Mouse (Mus musculus): ENCODE measurements at regions not wholly inside any gene's neighbourhood (a gene's known extent, or its start where the extent isn't known, plus 50 kb on each side); places are given as distances from the start of the nearest gene placed in this dataset.
A peak's percentile ranks its signal among the peaks of the same experiment; 100 is the strongest.
"Not testable (repeated sequence)": the region's sequence is repeated elsewhere in the genome, so short reads cannot be mapped to it uniquely, and the experiment has no call there.

- not testable (repeated sequence) for H3K4me1 ChIP-seq; H3K36me3 ChIP-seq; H3K4me3 ChIP-seq (replicated peaks); H3K9ac ChIP-seq; ATAC-seq (ENCODE audit: insufficient number of reproducible peaks, low FRiP score, low TSS enrichment, low read depth); H3K4me2 ChIP-seq (replicated peaks); H3K27ac ChIP-seq (replicated peaks); H3K9me3 ChIP-seq (replicated peaks); H3K27me3 ChIP-seq
- WGBS: 76% methylated on average over 4 of the region's 4 CpGs
Measured at GRCm38 (mm10) chr1:194373511-194373910, 244.5 kb upstream of the Plxna2 start.

- no peak for ATAC-seq (ENCODE audit: insufficient number of reproducible peaks, low FRiP score, low TSS enrichment, low read depth)
- Histone ChIP-seq H3K9ac (no peak overlapping the region), H3K4me1 (no peaks in the 10 kb centered on the region), H3K9me3 (replicated peaks) (no peaks in the 10 kb centered on the region), H3K4me3 (replicated peaks) (no peak overlapping the region), H3K27me3 (no peaks in the 10 kb centered on the region), H3K27ac (replicated peaks) (no peak overlapping the region), H3K36me3 (no peaks in the 10 kb centered on the region), H3K4me2 (replicated peaks) (no peak overlapping the region)
- WGBS: 79% methylated on average over 5 of the region's 5 CpGs
Measured at GRCm38 (mm10) chr1:194363917-194364316, 254.1 kb upstream of the Plxna2 start.

GRCm38 (mm10) chr1:194363129-194363768 is 254.8 kb upstream of the Plxna2 start:
- 29% methylated on average over 1 of the region's 1 CpGs for WGBS
- no peak for ATAC-seq (ENCODE audit: insufficient number of reproducible peaks, low FRiP score, low TSS enrichment, low read depth)
- Histone ChIP-seq H3K9ac (no peak overlapping the region), H3K4me2 (replicated peaks) (no peak overlapping the region), H3K27ac (replicated peaks) (no peak overlapping the region), H3K36me3 (no peaks in the 10 kb centered on the region), H3K9me3 (replicated peaks) (no peaks in the 10 kb centered on the region), H3K27me3 (no peaks in the 10 kb centered on the region), H3K4me3 (replicated peaks) (no peak overlapping the region), H3K4me1 (no peaks in the 10 kb centered on the region)

GRCm38 (mm10) chr1:194362298-194362697 is 255.7 kb upstream of the Plxna2 start:
- Histone ChIP-seq H3K4me1 (no peaks in the 10 kb centered on the region), H3K36me3 (no peaks in the 10 kb centered on the region), H3K9ac (no peak overlapping the region), H3K27me3 (no peaks in the 10 kb centered on the region), H3K27ac (replicated peaks) (no peak overlapping the region), H3K4me3 (replicated peaks) (no peak overlapping the region), H3K4me2 (replicated peaks) (no peak overlapping the region), H3K9me3 (replicated peaks) (no peaks in the 10 kb centered on the region)
- ATAC-seq (ENCODE audit: insufficient number of reproducible peaks, low FRiP score, low TSS enrichment, low read depth): no peak

GRCm38 (mm10) chr1:194361316-194361715 is 256.7 kb upstream of the Plxna2 start:
- Histone ChIP-seq H3K4me2 (replicated peaks) (no peak overlapping the region), H3K9me3 (replicated peaks) (no peaks in the 10 kb centered on the region), H3K27ac (replicated peaks) (no peak overlapping the region), H3K27me3 (no peaks in the 10 kb centered on the region), H3K4me3 (replicated peaks) (no peak overlapping the region), H3K9ac (no peak overlapping the region), H3K4me1 (no peaks in the 10 kb centered on the region), H3K36me3 (no peaks in the 10 kb centered on the region)
- no peak for ATAC-seq (ENCODE audit: insufficient number of reproducible peaks, low FRiP score, low TSS enrichment, low read depth)
- WGBS: 38% methylated on average over 1 of the region's 1 CpGs

GRCm38 (mm10) chr1:194354332-194355120 is 263.5 kb upstream of the Plxna2 start:
- Histone ChIP-seq H3K4me1 (no peaks in the 10 kb centered on the region), H3K27me3 (no peaks in the 10 kb centered on the region), H3K27ac (replicated peaks) (no peak overlapping the region), H3K9ac (no peak overlapping the region), H3K9me3 (replicated peaks) (no peaks in the 10 kb centered on the region), H3K4me2 (replicated peaks) (no peak overlapping the region), H3K4me3 (replicated peaks) (no peak overlapping the region), H3K36me3 (no peaks in the 10 kb centered on the region)
- WGBS: 79% methylated on average over 1 of the region's 1 CpGs
- no peak for ATAC-seq (ENCODE audit: insufficient number of reproducible peaks, low FRiP score, low TSS enrichment, low read depth)

GRCm38 (mm10) chr1:194345304-194346033 is 272.5 kb upstream of the Plxna2 start:
- H3K4me3 ChIP-seq (replicated peaks): no peak overlapping the region
- 0 out of 2 replicates have a peak, but pooled peaks have one; percentile 47 for ATAC-seq (ENCODE audit: insufficient number of reproducible peaks, low FRiP score, low TSS enrichment, low read depth)
- 0 out of 2 replicates have a peak, but pooled peaks cover 4% of the 10 kb centered on the region for H3K4me1 ChIP-seq
- no peaks in the 10 kb centered on the region for H3K36me3 ChIP-seq
- no peaks in the 10 kb centered on the region for H3K9me3 ChIP-seq (replicated peaks)
- WGBS: 60% methylated on average over 3 of the region's 3 CpGs
- no peak overlapping the region for H3K4me2 ChIP-seq (replicated peaks)
- H3K27ac ChIP-seq (replicated peaks): no peak overlapping the region
- H3K27me3 ChIP-seq: no peaks in the 10 kb centered on the region
- no peak overlapping the region for H3K9ac ChIP-seq

GRCm38 (mm10) chr1:194342568-194342967 is 275.4 kb upstream of the Plxna2 start:
- Histone ChIP-seq H3K9me3 (replicated peaks) (no peaks in the 10 kb centered on the region), H3K9ac (no peak overlapping the region), H3K4me1 (0 out of 2 replicates have a peak, but pooled peaks cover 4% of the 10 kb centered on the region), H3K36me3 (no peaks in the 10 kb centered on the region), H3K4me3 (replicated peaks) (no peak overlapping the region), H3K27ac (replicated peaks) (no peak overlapping the region), H3K27me3 (no peaks in the 10 kb centered on the region), H3K4me2 (replicated peaks) (no peak overlapping the region)
- no peak for ATAC-seq (ENCODE audit: insufficient number of reproducible peaks, low FRiP score, low TSS enrichment, low read depth)
- 76% methylated on average over 1 of the region's 1 CpGs for WGBS

GRCm38 (mm10) chr1:194341758-194342157 is 276.3 kb upstream of the Plxna2 start:
- Histone ChIP-seq H3K9ac (no peak overlapping the region), H3K4me1 (0 out of 2 replicates have a peak, but pooled peaks cover 4% of the 10 kb centered on the region), H3K27ac (replicated peaks) (no peak overlapping the region), H3K4me2 (replicated peaks) (no peak overlapping the region), H3K36me3 (no peaks in the 10 kb centered on the region), H3K27me3 (no peaks in the 10 kb centered on the region), H3K4me3 (replicated peaks) (no peak overlapping the region), H3K9me3 (replicated peaks) (no peaks in the 10 kb centered on the region)
- WGBS: 30% methylated on average over 3 of the region's 3 CpGs
- ATAC-seq (ENCODE audit: insufficient number of reproducible peaks, low FRiP score, low TSS enrichment, low read depth): no peak

- no peak overlapping the region for H3K27ac ChIP-seq (replicated peaks)
- 58% methylated on average over 5 of the region's 5 CpGs for WGBS
- H3K4me1 ChIP-seq: peaks cover 4% of the 10 kb centered on the region; the same call in 1 of the 2 replicates
- no peaks in the 10 kb centered on the region for H3K27me3 ChIP-seq
- no peak for ATAC-seq (ENCODE audit: insufficient number of reproducible peaks, low FRiP score, low TSS enrichment, low read depth)
- no peaks in the 10 kb centered on the region for H3K36me3 ChIP-seq
- no peak overlapping the region for H3K9ac ChIP-seq
- no peak overlapping the region for H3K4me3 ChIP-seq (replicated peaks)
- H3K9me3 ChIP-seq (replicated peaks): no peaks in the 10 kb centered on the region
- no peak overlapping the region for H3K4me2 ChIP-seq (replicated peaks)
Measured at GRCm38 (mm10) chr1:194334752-194335719, 283.0 kb upstream of the Plxna2 start.
